Mouse (Mus musculus) C2C12 (cell line): ENCODE results near the gene Tmed10.

Experiments used
- CTCF ChIP-seq: IDR thresholded peaks from one replicate; pipeline ENCODE4 v1.5.1; 2011; ENCODE audit not compliant: control insufficient read depth, insufficient read depth, insufficient read length
- MAX ChIP-seq: IDR thresholded peaks from one replicate; pipeline ENCODE4 v1.6.1; 2011; ENCODE audit warnings: mild to moderate bottlenecking, control low read depth

DNA sequence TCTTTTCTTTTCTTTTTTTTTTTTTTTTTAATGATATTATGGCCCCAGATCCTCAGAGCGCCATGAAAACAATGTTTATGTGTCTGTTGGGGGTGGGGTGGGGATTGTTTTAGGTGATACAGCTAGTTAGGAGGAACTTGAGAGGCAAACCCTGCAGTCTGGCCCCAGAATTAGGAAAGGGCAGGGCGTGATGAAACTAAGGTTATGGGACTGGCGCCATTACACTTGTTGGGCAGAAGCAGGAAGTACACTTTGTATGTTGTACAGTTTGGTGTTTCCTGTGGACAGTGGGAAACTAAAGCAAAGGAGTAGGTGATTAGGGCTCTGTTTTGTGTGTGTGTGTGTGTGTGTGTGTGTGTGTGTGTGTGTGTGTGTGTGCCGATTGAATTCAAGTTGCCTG is 34.7 kb downstream of the Tmed10 start:
- TF ChIP-seq MAX (no peak), CTCF (no peak)
